Mouse (Mus musculus) myocyte (in vitro differentiated cells): ENCODE data around the gene D8Ertd738e.

Experiments used
- CEBPB ChIP-seq: IDR thresholded peaks from 2 replicates; pipeline ENCODE4 v1.6.1; 2011; ENCODE audit warnings: mild to moderate bottlenecking, moderate library complexity; ENCODE audit not compliant: poor library complexity, insufficient read depth, severe bottlenecking
- E2F4 ChIP-seq: IDR thresholded peaks from one replicate; pipeline ENCODE4 v1.6.1; 2011; ENCODE audit warnings: mild to moderate bottlenecking, control low read depth, moderate library complexity; ENCODE audit not compliant: insufficient read depth
- MAX ChIP-seq: IDR thresholded peaks from one replicate; pipeline ENCODE4 v1.6.1; 2011; ENCODE audit warnings: low read depth, mild to moderate bottlenecking, control low read depth
- MYOD1 ChIP-seq, 3 experiments: IDR thresholded peaks; one replicate each; pipeline ENCODE4 v1.6.1; 2011; ENCODE audit warnings: control low read depth in 2 of 3, low read depth in 2 of 3, mild to moderate bottlenecking in 2 of 3, moderate library complexity in 1 of 3; ENCODE audit not compliant: insufficient read length in 2 of 3, control insufficient read depth in 1 of 3
- MYOG ChIP-seq, 3 experiments: IDR thresholded peaks; one replicate each; pipeline ENCODE4 v1.6.1; 2011; ENCODE audit warnings: control low read depth in 2 of 3, low read depth in 2 of 3, mild to moderate bottlenecking in 2 of 3; ENCODE audit not compliant: insufficient read length in 2 of 3, control insufficient read depth in 1 of 3, insufficient read depth in 1 of 3
- POLR2A ChIP-seq: IDR thresholded peaks from one replicate; pipeline ENCODE4 v1.6.1; 2011; ENCODE audit warnings: low read depth, mild to moderate bottlenecking, control low read depth, moderate library complexity; ENCODE audit not compliant: insufficient read length
- POLR2AphosphoS2 ChIP-seq: IDR thresholded peaks from one replicate; pipeline ENCODE4 v1.6.1; 2011; ENCODE audit warnings: low read depth, control low read depth; ENCODE audit not compliant: insufficient read length
- REST ChIP-seq: IDR thresholded peaks from one replicate; pipeline ENCODE4 v1.6.1; 2011; ENCODE audit warnings: mild to moderate bottlenecking, control low read depth, moderate library complexity; ENCODE audit not compliant: insufficient read depth, insufficient read length
- SRF ChIP-seq: IDR thresholded peaks from one replicate; pipeline ENCODE4 v1.6.1; 2011; ENCODE audit warnings: low read depth; ENCODE audit not compliant: control insufficient read depth, insufficient read length
- TCF12 ChIP-seq: IDR thresholded peaks from one replicate; pipeline ENCODE4 v1.6.1; 2011; ENCODE audit warnings: mild to moderate bottlenecking, control low read depth; ENCODE audit not compliant: poor library complexity, insufficient read depth, severe bottlenecking
- USF1 ChIP-seq: IDR thresholded peaks from one replicate; pipeline ENCODE4 v1.6.1; 2011; ENCODE audit warnings: low read depth, mild to moderate bottlenecking, control low read depth, moderate library complexity

DNA sequence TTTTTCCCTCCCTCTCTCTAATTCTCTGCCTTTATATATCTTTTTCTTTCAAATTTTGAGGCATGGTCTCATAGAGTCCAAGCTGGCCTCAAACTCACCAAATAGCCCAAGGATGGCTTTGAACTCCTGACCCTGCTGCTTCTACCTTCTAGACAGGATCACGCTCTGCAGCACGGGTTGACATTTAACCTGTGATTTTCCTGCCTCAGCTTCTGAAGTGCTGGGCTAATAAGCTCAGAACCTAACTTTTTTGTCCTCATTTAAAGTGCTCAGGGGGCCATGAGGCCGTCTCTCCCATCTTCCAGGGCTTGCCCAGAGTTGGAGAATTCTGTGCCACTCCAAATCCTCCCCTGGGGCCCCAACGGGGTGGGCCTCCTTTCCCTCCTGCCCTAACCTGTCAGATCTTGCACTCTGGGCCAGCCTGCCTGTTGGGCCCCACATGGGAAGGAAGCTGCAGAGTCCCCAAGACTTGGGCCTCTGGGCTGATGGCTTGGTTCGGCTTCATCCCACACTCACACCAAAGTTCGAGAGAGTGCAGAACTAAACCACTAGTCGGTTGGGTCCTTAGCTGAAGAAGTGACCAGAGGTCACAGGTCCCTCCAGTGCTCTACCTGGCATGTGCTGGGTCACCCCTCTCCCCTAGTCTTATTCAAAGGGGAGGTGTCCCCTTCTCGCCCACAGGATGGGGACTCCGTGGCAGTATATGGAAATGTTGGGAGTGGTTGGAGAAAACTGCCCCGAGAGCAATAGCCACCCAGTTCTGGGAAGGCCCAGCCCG, 50.0 kb downstream of the D8Ertd738e start:
- TF ChIP-seq POLR2AphosphoS2, result no peak
- no peak for TF ChIP-seq USF1
- no peak for TF ChIP-seq MYOG (IDR thresholded peaks at IDR 0.05; ENCODE audit: control insufficient read depth in 1 of 3, insufficient read depth in 1 of 3, insufficient read length in 2 of 3, low read depth in 2 of 3)
- TF ChIP-seq TCF12, result no peak
- TF ChIP-seq POLR2A, result no peak
- no peak for TF ChIP-seq REST
- TF ChIP-seq MYOD1 (IDR thresholded peaks at IDR 0.05; ENCODE audit: control insufficient read depth in 1 of 3, insufficient read length in 2 of 3, low read depth in 2 of 3), result no peak
- no peak for TF ChIP-seq MAX
- no peak for TF ChIP-seq E2F4
- no peak for TF ChIP-seq SRF
- no peak for TF ChIP-seq CEBPB
